Mouse (Mus musculus): Measurements from ENCODE around the gene Rd3l.

DNA sequence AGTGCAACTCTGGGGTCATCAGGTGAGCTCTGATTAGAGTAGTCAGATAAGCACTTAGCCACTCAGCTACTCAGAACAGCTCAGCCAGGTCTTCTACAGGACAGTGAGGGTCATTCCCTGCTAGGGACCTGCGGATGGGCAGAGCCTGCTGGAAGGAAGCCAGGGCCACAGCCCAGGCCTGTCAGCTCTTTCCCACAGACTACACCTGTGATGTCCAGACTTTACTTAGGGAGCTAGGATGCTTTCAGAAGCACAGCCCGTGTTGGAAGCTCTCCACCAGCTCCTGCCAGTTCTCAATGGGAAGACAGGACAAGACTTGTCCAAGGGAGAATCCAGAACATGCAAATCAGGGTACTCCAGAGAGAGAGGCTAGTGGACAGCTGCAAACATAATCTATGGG is 47.1 kb downstream of the Rd3l start:
- TF ChIP-seq CTCF (IDR thresholded peaks at IDR 0.05 in 2 of 3, conservative IDR thresholded peaks at IDR 0.05 in 1 of 3; ENCODE audit: control insufficient read depth in 1 of 3, insufficient read depth in 1 of 3, low read depth in 2 of 3, low read length in 3 of 3, poor library complexity in 1 of 3, severe bottlenecking in 1 of 3) = no peak
- TF ChIP-seq GABPA (IDR thresholded peaks at IDR 0.05; ENCODE audit: low read depth, low read length) = no peak
- TF ChIP-seq JUND (IDR thresholded peaks at IDR 0.05; ENCODE audit: low read depth, low read length) = no peak
- TF ChIP-seq EP300 (IDR thresholded peaks at IDR 0.05; ENCODE audit: low read depth in 1 of 2, low read length in 2 of 2) = no peak
